Mouse (Mus musculus) WW6 (cell line): Measurements from ENCODE around the gene Mycbp.

Source experiments
- DNase-seq: peaks from one replicate; pipeline ENCODE4 v3.0.0-alpha.2; 2013; ENCODE audit warnings: low read depth, low spot score

Mycbp gene

GRCm38 (mm10) chr4:123904333-123905125 is at the start of gene Mycbp:
TSS of gene Mycbp (plus strand) at chr4:123904832.
- peak; percentile 96 for DNase-seq

- DNase-seq = no peak
Observed at GRCm38 (mm10) chr4:123856888-123857287, 47.7 kb upstream of the Mycbp start.

- no peak for DNase-seq
Observed at GRCm38 (mm10) chr4:123858090-123858489, 46.5 kb upstream of the Mycbp start.

GRCm38 (mm10) chr4:123859379-123859778 is 45.3 kb upstream of the Mycbp start, which contains the start of gene 4933427I04Rik:
TSS of gene 4933427I04Rik (plus strand) at chr4:123859679.
- DNase-seq = no peak

GRCm38 (mm10) chr4:123859803-123860202 is 44.8 kb upstream of the Mycbp start:
- DNase-seq = no peak

- no peak for DNase-seq
Observed at GRCm38 (mm10) chr4:123860621-123861020, 44.0 kb upstream of the Mycbp start.

GRCm38 (mm10) chr4:123893726-123894125 is 10.9 kb upstream of the Mycbp start:
- no peak for DNase-seq

- DNase-seq = no peak
Observed at GRCm38 (mm10) chr4:123894295-123894694, 10.3 kb upstream of the Mycbp start.

- DNase-seq = no peak
Observed at GRCm38 (mm10) chr4:123898696-123899095, 5.9 kb upstream of the Mycbp start.

- no peak for DNase-seq
Observed at GRCm38 (mm10) chr4:123903432-123903831, 1.2 kb upstream of the Mycbp start.

GRCm38 (mm10) chr4:123905126-123905668 is 565 bp downstream of the Mycbp start:
- no peak for DNase-seq

GRCm38 (mm10) chr4:123911503-123911902 is 6.9 kb downstream of the Mycbp start:
- DNase-seq = no peak

GRCm38 (mm10) chr4:123912431-123912830 is 7.8 kb downstream of the Mycbp start:
- DNase-seq = no peak

- DNase-seq = peak; percentile 84
Observed at GRCm38 (mm10) chr4:123916748-123917547, 12.3 kb downstream of the Mycbp start, which contains the start of gene Rragc. TSS of gene Rragc (plus strand) at chr4:123917446.

- no peak for DNase-seq
Observed at GRCm38 (mm10) chr4:123917548-123918140, 13.0 kb downstream of the Mycbp start, which contains the start of gene 4930535I16Rik. TSS of gene 4930535I16Rik (minus strand) at chr4:123918022.

GRCm38 (mm10) chr4:123918851-123919250 is 14.2 kb downstream of the Mycbp start:
- peak; percentile 31 for DNase-seq

GRCm38 (mm10) chr4:123921055-123921565 is 16.5 kb downstream of the Mycbp start:
- no peak for DNase-seq

GRCm38 (mm10) chr4:123927961-123928360 is 23.3 kb downstream of the Mycbp start:
- DNase-seq = no peak

GRCm38 (mm10) chr4:123929994-123930393 is 25.4 kb downstream of the Mycbp start:
- no peak for DNase-seq

GRCm38 (mm10) chr4:123934306-123934705 is 29.7 kb downstream of the Mycbp start:
- DNase-seq = no peak

GRCm38 (mm10) chr4:123936059-123936458 is 31.4 kb downstream of the Mycbp start:
- no peak for DNase-seq
